Mouse (Mus musculus): ENCODE measurements around the gene G3bp1. TPM values are rescaled to one million over a fixed set of nuclear protein-coding genes. Genes with fewer than 3 reads are reported as not detected.

Gene G3bp1
- total and polyA plus RNA-seq, 3 experiments: 145 to 233 (median 183) TPM

- Histone ChIP-seq H3K4me3 (replicated peaks in 1 of 3; ENCODE audit: low read depth in 2 of 3, low read length in 2 of 3, poor library complexity in 1 of 3) (no peak overlapping the region), H3K79me2 (replicated peaks; ENCODE audit: control insufficient read depth, extremely low read depth, insufficient read depth, poor library complexity, severe bottlenecking) (peaks cover 5% of the 10 kb centered on the region; the same call in 1 of the 2 replicates), H3K9ac (ENCODE audit: insufficient read depth, low read depth) (no peak overlapping the region), H3K36me3 (replicated peaks in 1 of 2; ENCODE audit: control insufficient read depth in 1 of 2, insufficient read depth in 1 of 2, low read length in 1 of 2) (peaks cover 43 to 84% of the 10 kb centered on the region in 2 experiments), H3K4me2 (ENCODE audit: insufficient read depth, low read depth, poor library complexity, severe bottlenecking) (no peak overlapping the region), H3K9me3 (replicated peaks; ENCODE audit: low read length) (no peaks in the 10 kb centered on the region), H3K27ac (ENCODE audit: insufficient read depth, low read depth) (no peak overlapping the region), H3K4me1 (ENCODE audit: control insufficient read depth in 1 of 2, insufficient read depth in 2 of 2) (peaks cover 2 to 50% of the 10 kb centered on the region in 2 experiments; a peak in 2 of 4 replicates), H3K27me3 (replicated peaks) (no peaks in the 10 kb centered on the region)
- TF ChIP-seq JUND (conservative IDR thresholded peaks at IDR 0.05; ENCODE audit: low read depth, low read length) (no peak), JUN (IDR thresholded peaks at IDR 0.05; ENCODE audit: insufficient read depth, low read depth, low read length) (no peak), MEF2A (IDR thresholded peaks at IDR 0.05; ENCODE audit: borderline replicate concordance, low read depth, low read length) (no peak), ZC3H11A (IDR thresholded peaks at IDR 0.05; ENCODE audit: low read depth, low read length) (no peak)
- in situ Hi-C loops (cut with MboI; ENCODE audit: low pct_ligation_motif_present, low pct_unique_long_range_greater_than_20kb, low sequenced_read_pairs): no loop called here
- DNase-seq (ENCODE audit: extremely low read depth): no peak
- dilution Hi-C loops (cut with MboI; ENCODE audit: extremely low pct_ligation_motif_present, extremely low pct_unique_long_range_greater_than_20kb, low sequenced_read_pairs): no loop called here
Observed at GRCm38 (mm10) chr11:55453640-55454039, 15.8 kb upstream of the G3bp1 start.

DNA sequence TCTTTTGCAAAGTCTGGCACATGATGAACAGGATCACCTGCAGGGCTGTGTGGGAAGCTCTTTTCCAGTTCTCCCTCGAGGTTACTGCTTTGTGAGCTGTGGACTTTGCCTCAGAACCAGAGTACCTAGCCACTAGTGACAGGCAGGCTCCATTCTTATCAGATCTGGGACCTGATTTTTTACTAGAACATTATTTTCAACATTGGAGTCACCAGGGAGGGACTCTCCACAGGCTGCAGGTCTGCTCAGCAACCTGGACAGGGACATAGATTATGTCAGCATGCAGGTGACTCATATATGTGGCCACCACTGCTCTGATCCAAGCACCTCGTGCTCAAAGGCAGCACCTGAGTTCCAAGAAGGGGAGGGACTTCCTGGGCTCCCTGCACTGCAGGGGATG is 14.3 kb upstream of the G3bp1 start:
- no peak overlapping the region for H3K9ac ChIP-seq (ENCODE audit: insufficient read depth, low read depth)
- H3K27me3 ChIP-seq (replicated peaks): no peaks in the 10 kb centered on the region
- H3K4me3 ChIP-seq (replicated peaks in 1 of 3; ENCODE audit: low read depth in 2 of 3, low read length in 2 of 3, poor library complexity in 1 of 3): no peak overlapping the region
- H3K27ac ChIP-seq (ENCODE audit: insufficient read depth, low read depth): no peak overlapping the region
- DNase-seq (ENCODE audit: extremely low read depth): no peak
- H3K36me3 ChIP-seq (replicated peaks in 1 of 2; ENCODE audit: control insufficient read depth in 1 of 2, insufficient read depth in 1 of 2, low read length in 1 of 2): peaks cover 28 to 73% of the 10 kb centered on the region in 2 experiments
- dilution Hi-C loops (cut with MboI; ENCODE audit: extremely low pct_ligation_motif_present, extremely low pct_unique_long_range_greater_than_20kb, low sequenced_read_pairs) (no loop called here), in situ Hi-C loops (cut with MboI; ENCODE audit: low pct_ligation_motif_present, low pct_unique_long_range_greater_than_20kb, low sequenced_read_pairs) (no loop called here)
- no peak for TF ChIP-seq MAX (IDR thresholded peaks at IDR 0.05; ENCODE audit: low read length)
- no peak for TF ChIP-seq TCF12 (IDR thresholded peaks at IDR 0.05; ENCODE audit: low read depth, low read length)
- TF ChIP-seq RCOR1 (conservative IDR thresholded peaks at IDR 0.05; ENCODE audit: low read depth, low read length): no peak
- TF ChIP-seq POLR2A (IDR thresholded peaks at IDR 0.05; ENCODE audit: low read depth, low read length): no peak
- TF ChIP-seq EP300 (IDR thresholded peaks at IDR 0.05; ENCODE audit: low read length): no peak
- H3K4me1 ChIP-seq (ENCODE audit: control insufficient read depth in 1 of 2, insufficient read depth in 2 of 2): peaks cover 8 to 65% of the 10 kb centered on the region in 2 experiments; a peak in 3 of 4 replicates
- H3K79me2 ChIP-seq (replicated peaks; ENCODE audit: control insufficient read depth, extremely low read depth, insufficient read depth, poor library complexity, severe bottlenecking): peaks cover 17% of the 10 kb centered on the region
- H3K9me3 ChIP-seq (replicated peaks; ENCODE audit: low read length): no peaks in the 10 kb centered on the region
- no peak overlapping the region for H3K4me2 ChIP-seq (ENCODE audit: insufficient read depth, low read depth, poor library complexity, severe bottlenecking)

- TF ChIP-seq BHLHE40 (IDR thresholded peaks at IDR 0.05; ENCODE audit: low read depth, low read length): no peak
- no peak for TF ChIP-seq CHD1 (IDR thresholded peaks at IDR 0.05; ENCODE audit: low read depth, low read length)
- no peak for TF ChIP-seq NRF1 (IDR thresholded peaks at IDR 0.05; ENCODE audit: low read depth, low read length)
- TF ChIP-seq RAD21 (IDR thresholded peaks at IDR 0.05; ENCODE audit: low read depth, low read length): no peak
- no peak for TF ChIP-seq UBTF (IDR thresholded peaks at IDR 0.05; ENCODE audit: low read depth, low read length)
- TF ChIP-seq MYC (IDR thresholded peaks at IDR 0.05; ENCODE audit: low read depth, low read length): no peak
- Histone ChIP-seq H3K27ac (ENCODE audit: insufficient read depth, low read depth) (no peak overlapping the region), H3K9me3 (replicated peaks; ENCODE audit: low read length) (no peaks in the 10 kb centered on the region), H3K36me3 (replicated peaks in 1 of 2; ENCODE audit: control insufficient read depth in 1 of 2, insufficient read depth in 1 of 2, low read length in 1 of 2) (peaks cover 10 to 44% of the 10 kb centered on the region in 2 experiments), H3K4me1 (ENCODE audit: control insufficient read depth in 1 of 2, insufficient read depth in 2 of 2) (peaks cover 8 to 68% of the 10 kb centered on the region in 2 experiments; a peak in 3 of 4 replicates), H3K27me3 (replicated peaks) (no peaks in the 10 kb centered on the region), H3K9ac (ENCODE audit: insufficient read depth, low read depth) (no peak overlapping the region), H3K4me2 (ENCODE audit: insufficient read depth, low read depth, poor library complexity, severe bottlenecking) (no peak overlapping the region), H3K4me3 (replicated peaks in 1 of 3; ENCODE audit: low read depth in 2 of 3, low read length in 2 of 3, poor library complexity in 1 of 3) (no peak overlapping the region), H3K79me2 (replicated peaks; ENCODE audit: control insufficient read depth, extremely low read depth, insufficient read depth, poor library complexity, severe bottlenecking) (peaks cover 19% of the 10 kb centered on the region)
- in situ Hi-C loops (cut with MboI; ENCODE audit: low pct_ligation_motif_present, low pct_unique_long_range_greater_than_20kb, low sequenced_read_pairs) (no loop called here), dilution Hi-C loops (cut with MboI; ENCODE audit: extremely low pct_ligation_motif_present, extremely low pct_unique_long_range_greater_than_20kb, low sequenced_read_pairs) (no loop called here)
- no peak for DNase-seq (ENCODE audit: extremely low read depth)
Observed at GRCm38 (mm10) chr11:55458501-55458900, 11.0 kb upstream of the G3bp1 start.
